Mouse (Mus musculus): ENCODE data around the gene Olfr642.

The Olfr642 gene

GRCm38 (mm10) chr7:104052566-104052965 is at the start of gene Olfr642:
Gene Olfr642 (minus strand): TSS chr7:104052666.
- no peak for DNase-seq (ENCODE audit: low read depth, low spot score)

GRCm38 (mm10) chr7:104085365-104085764 is 32.9 kb upstream of the Olfr642 start, which contains the start of gene Olfr645:
Gene Olfr645 (minus strand): TSS chr7:104085465.
- no peak for DNase-seq (ENCODE audit: low read depth, low spot score)

- no peak for DNase-seq (ENCODE audit: low read depth, low spot score)
These were observed 19.3 kb upstream of the Olfr642 start, which contains the start of gene Olfr644 for GRCm38 (mm10) chr7:104071769-104072168. Gene Olfr644 (minus strand): TSS chr7:104071869.

GRCm38 (mm10) chr7:104061345-104061744 is 8.9 kb upstream of the Olfr642 start, which contains the start of gene 4930516K23Rik:
Gene 4930516K23Rik (minus strand): TSS chr7:104061445.
- DNase-seq (ENCODE audit: low read depth, low spot score), result no peak

- DNase-seq (ENCODE audit: low read depth, low spot score), result no peak
These were observed 6.7 kb upstream of the Olfr642 start for GRCm38 (mm10) chr7:104059215-104059614.

GRCm38 (mm10) chr7:104050745-104051144 is 1.7 kb downstream of the Olfr642 start:
- DNase-seq (ENCODE audit: low read depth, low spot score), result no peak

- DNase-seq (ENCODE audit: low read depth, low spot score), result no peak
These were observed 17.3 kb downstream of the Olfr642 start, which contains the start of gene Olfr641 for GRCm38 (mm10) chr7:104035145-104035544. Gene Olfr641 (plus strand): TSS chr7:104035445.

- no peak for DNase-seq (ENCODE audit: low read depth, low spot score)
These were observed 25.5 kb downstream of the Olfr642 start for GRCm38 (mm10) chr7:104026978-104027377.

GRCm38 (mm10) chr7:104025473-104025872 is 27.0 kb downstream of the Olfr642 start, which contains the start of gene Olfr640:
Gene Olfr640 (minus strand): TSS chr7:104025573.
- no peak for DNase-seq (ENCODE audit: low read depth, low spot score)

- no peak for DNase-seq (ENCODE audit: low read depth, low spot score)
These were observed 30.8 kb downstream of the Olfr642 start for GRCm38 (mm10) chr7:104021651-104022050.

GRCm38 (mm10) chr7:104018953-104019352 is 33.5 kb downstream of the Olfr642 start:
- DNase-seq (ENCODE audit: low read depth, low spot score), result no peak

GRCm38 (mm10) chr7:104017203-104017602 is 35.3 kb downstream of the Olfr642 start, which contains the start of gene Olfr639:
Gene Olfr639 (minus strand): TSS chr7:104017303.
- DNase-seq (ENCODE audit: low read depth, low spot score), result no peak

- DNase-seq (ENCODE audit: low read depth, low spot score), result no peak
These were observed 53.3 kb downstream of the Olfr642 start for GRCm38 (mm10) chr7:103999124-103999523.

GRCm38 (mm10) chr7:103998446-103998845 is 54.0 kb downstream of the Olfr642 start, which contains the start of gene Olfr638:
Gene Olfr638 (plus strand): TSS chr7:103998746.
- no peak for DNase-seq (ENCODE audit: low read depth, low spot score)
